Mouse (Mus musculus) lung, embryonic 16.5 days (tissue): ENCODE results near the gene Lag3. TPM values are rescaled to one million over a fixed set of nuclear protein-coding genes. Genes with fewer than 3 reads are reported as not detected.

Experiments
- ATAC-seq: fragments of 200-750 bp; cut with Nextera tagmentation; 2 replicates; pipeline ENCODE4 v1.8.0; 2017; ENCODE audit warnings: low read depth, mild to moderate bottlenecking, moderate library complexity
- H3K27ac ChIP-seq: fragments of 300-500 bp; sonication (generic); 2 replicates; pipeline ENCODE4 v1.5.1; 2014; ENCODE audit warnings: mild to moderate bottlenecking, control low read depth, low read length
- H3K27me3 ChIP-seq: fragments of 300-500 bp; sonication (generic); 2 replicates; pipeline ENCODE4 v1.6.1; 2014; ENCODE audit warnings: low read depth, low read length, mixed read lengths; ENCODE audit not compliant: control insufficient read depth, insufficient read depth
- H3K36me3 ChIP-seq: fragments of 300-500 bp; sonication (generic); 2 replicates; pipeline ENCODE4 v1.6.1; 2014; ENCODE audit warnings: low read length; ENCODE audit not compliant: control insufficient read depth, insufficient read depth
- H3K4me1 ChIP-seq: fragments of 300-500 bp; sonication (generic); replicated peaks from 2 replicates; pipeline ENCODE4 v1.6.1; 2014; ENCODE audit warnings: low read length, mixed read lengths; ENCODE audit not compliant: control insufficient read depth, insufficient read depth
- H3K4me2 ChIP-seq: fragments of 300-500 bp; sonication (generic); 2 replicates; pipeline ENCODE4 v1.6.1; 2014; ENCODE audit warnings: low read depth, low read length, control low read depth
- H3K4me3 ChIP-seq: fragments of 300-500 bp; sonication (generic); 2 replicates; pipeline ENCODE4 v1.5.1; 2014; ENCODE audit warnings: mild to moderate bottlenecking, low read length, control low read depth
- H3K9ac ChIP-seq: fragments of 300-500 bp; sonication (generic); 2 replicates; pipeline ENCODE4 v1.6.1; 2014; ENCODE audit warnings: low read length, control low read depth
- H3K9me3 ChIP-seq: fragments of 300-500 bp; sonication (generic); 2 replicates; pipeline ENCODE4 v1.6.1; 2016; ENCODE audit warnings: low read length; ENCODE audit not compliant: control insufficient read depth
- WGBS: fragments of 180-500 bp; shearing (Covaris S2); extraction: QIAGEN DNeasy Blood & Tissue Kit; methylation state at CpG from one replicate; pipeline ENCODE4 v1.1.7; 2014; 5-methylcytosine and 5-hydroxymethylcytosine counted together
- polyA plus RNA-seq: library from polyadenylated mRNA; unstranded; fragments of >200 nt; fragmentation: Nextera tagmentation; extraction: Ambion mirVana; gene quantifications from 2 replicates; pipeline ENCODE4 v1.2.1, GENCODE M21; 2015

Lag3 gene
- polyA plus RNA-seq, 1 experiment from 2014 or later: 1.2 TPM

- Histone ChIP-seq H3K4me2 (no peak overlapping the region), H3K4me3 (no peak overlapping the region), H3K9ac (no peak overlapping the region), H3K9me3 (no peaks in the 10 kb centered on the region), H3K27me3 (no peaks in the 10 kb centered on the region), H3K36me3 (peaks cover 41% of the 10 kb centered on the region), H3K4me1 (peaks cover 5% of the 10 kb centered on the region), H3K27ac (no peak overlapping the region)
- peak; percentile 18; the same call in 1 of the 2 replicates for ATAC-seq
- WGBS: 68% methylated on average over 2 of the region's 2 CpGs
Observed at GRCm38 (mm10) chr6:124937493-124937892, 26.0 kb upstream of the Lag3 start.

- Histone ChIP-seq H3K27ac (no peak overlapping the region), H3K27me3 (no peaks in the 10 kb centered on the region), H3K4me2 (no peak overlapping the region), H3K9me3 (no peaks in the 10 kb centered on the region), H3K4me3 (no peak overlapping the region), H3K4me1 (peaks cover 8% of the 10 kb centered on the region), H3K36me3 (peaks cover 43% of the 10 kb centered on the region), H3K9ac (no peak overlapping the region)
- WGBS: 80% methylated on average over 1 of the region's 1 CpGs
- ATAC-seq: no peak
Observed at GRCm38 (mm10) chr6:124936681-124937080, 25.2 kb upstream of the Lag3 start.

GRCm38 (mm10) chr6:124934670-124935069, 23.2 kb upstream of the Lag3 start:
- H3K27me3 ChIP-seq: no peaks in the 10 kb centered on the region
- 97% methylated on average over 7 of the region's 7 CpGs for WGBS
- no peaks in the 10 kb centered on the region for H3K9me3 ChIP-seq
- no peak overlapping the region for H3K4me3 ChIP-seq
- H3K4me2 ChIP-seq: no peak overlapping the region
- no peak for ATAC-seq
- H3K36me3 ChIP-seq: peaks cover 43% of the 10 kb centered on the region
- H3K27ac ChIP-seq: no peak overlapping the region
- H3K4me1 ChIP-seq: peaks cover 16% of the 10 kb centered on the region
- no peak overlapping the region for H3K9ac ChIP-seq

- peaks cover 19% of the 10 kb centered on the region for H3K4me1 ChIP-seq
- WGBS: 87% methylated on average over 3 of the region's 3 CpGs
- peaks cover 37% of the 10 kb centered on the region for H3K36me3 ChIP-seq
Observed at GRCm38 (mm10) chr6:124933127-124933526, 21.6 kb upstream of the Lag3 start.

GRCm38 (mm10) chr6:124932314-124932695, 20.8 kb upstream of the Lag3 start:
- ATAC-seq: no peak
- Histone ChIP-seq H3K9ac (peak overlapping the region; percentile 98), H3K27ac (peak overlapping the region; percentile 98), H3K9me3 (no peaks in the 10 kb centered on the region), H3K4me1 (peaks cover 19% of the 10 kb centered on the region), H3K4me2 (peak overlapping the region; percentile 70), H3K27me3 (no peaks in the 10 kb centered on the region), H3K4me3 (peak overlapping the region; percentile 98), H3K36me3 (peaks cover 36% of the 10 kb centered on the region)
- 36% methylated on average over 12 of the region's 12 CpGs for WGBS

More at GRCm38 (mm10) chr6:124933127-124933526, 21.6 kb upstream of the Lag3 start:
- no peak overlapping the region for H3K27ac ChIP-seq
- no peak for ATAC-seq
- no peak overlapping the region for H3K4me3 ChIP-seq
- no peaks in the 10 kb centered on the region for H3K9me3 ChIP-seq
- H3K9ac ChIP-seq: no peak overlapping the region
- H3K27me3 ChIP-seq: no peaks in the 10 kb centered on the region
- no peak overlapping the region for H3K4me2 ChIP-seq

GRCm38 (mm10) chr6:124931525-124932313, 20.2 kb upstream of the Lag3 start:
- H3K4me3 ChIP-seq: peak overlapping the region; percentile 98
- WGBS: under 1% methylated on average over 48 of the region's 48 CpGs

GRCm38 (mm10) chr6:124930754-124931524, 19.4 kb upstream of the Lag3 start, which contains the start of gene Mlf2:
Mlf2 (plus strand) TSS chr6:124931386.
- ATAC-seq: peak; percentile 93
- no peaks in the 10 kb centered on the region for H3K9me3 ChIP-seq
- under 1% methylated on average over 39 of the region's 64 CpGs for WGBS
- H3K27me3 ChIP-seq: no peaks in the 10 kb centered on the region
- peak within 1 kb of the TSS; percentile 98 for H3K27ac ChIP-seq
- peak within 1 kb of the TSS; percentile 70 for H3K4me2 ChIP-seq
- peaks cover 28% of the 10 kb centered on the region for H3K36me3 ChIP-seq
- H3K9ac ChIP-seq: peak within 1 kb of the TSS; percentile 98
- H3K4me3 ChIP-seq: peak within 1 kb of the TSS; percentile 98
- peaks cover 27% of the 10 kb centered on the region for H3K4me1 ChIP-seq

More at GRCm38 (mm10) chr6:124931525-124932313, 20.2 kb upstream of the Lag3 start:
- Histone ChIP-seq H3K9me3 (no peaks in the 10 kb centered on the region), H3K4me1 (peaks cover 19% of the 10 kb centered on the region), H3K36me3 (peaks cover 34% of the 10 kb centered on the region), H3K4me2 (peak overlapping the region; percentile 70), H3K27me3 (no peaks in the 10 kb centered on the region), H3K27ac (peak overlapping the region; percentile 98), H3K9ac (peak overlapping the region; percentile 98)
- ATAC-seq: peak; percentile 34

- no peak for ATAC-seq
- H3K27ac ChIP-seq: peak overlapping the region; percentile 95
- WGBS: 7% methylated on average over 1 of the region's 1 CpGs
- H3K4me1 ChIP-seq: peaks cover 33% of the 10 kb centered on the region
- H3K4me3 ChIP-seq: peak overlapping the region; percentile 98
- H3K9me3 ChIP-seq: no peaks in the 10 kb centered on the region
- peak overlapping the region; percentile 51 for H3K4me2 ChIP-seq
- H3K9ac ChIP-seq: peak overlapping the region; percentile 67
- peaks cover 23% of the 10 kb centered on the region for H3K36me3 ChIP-seq
- H3K27me3 ChIP-seq: no peaks in the 10 kb centered on the region
Observed at GRCm38 (mm10) chr6:124930231-124930630, 18.7 kb upstream of the Lag3 start.

- Histone ChIP-seq H3K9ac (peak overlapping the region; percentile 67), H3K4me3 (peak overlapping the region; percentile 43), H3K4me2 (peak overlapping the region; percentile 65), H3K27me3 (no peaks in the 10 kb centered on the region), H3K9me3 (no peaks in the 10 kb centered on the region), H3K27ac (peak overlapping the region; percentile 97), H3K36me3 (no peaks in the 10 kb centered on the region), H3K4me1 (peaks cover 43% of the 10 kb centered on the region)
- peak; percentile 79 for ATAC-seq
- WGBS: 4% methylated on average over 5 of the region's 5 CpGs
Observed at GRCm38 (mm10) chr6:124925941-124926340, 14.4 kb upstream of the Lag3 start.
